34 mouse cellular contexts compared by ENCODE assay signal in genomic region chr5:149751861-149752260, GRCm38 (mm10).
"Had no signal": no experiment of that assay in that cellular context is flagged by ENCODE, and none has a peak within 500 bp of the region (broad histone marks: within the 10 kb centered on the region; RNA-seq: fewer than 3 reads in every experiment).

No protein-coding gene starts in this region.

- ATAC-seq: hindbrain, embryonic 16.5 days; hindbrain, postnatal 0 days; inflammation-experienced regulatory T-cells, adult 6 months; intestine, embryonic 15.5 days; intestine, embryonic 16.5 days; intestine, postnatal 0 days had no signal

- H3K27ac ChIP-seq: heart, embryonic 10.5 days; heart, embryonic 13.5 days; heart, embryonic 15.5 days; hindbrain, embryonic 10.5 days; hindbrain, embryonic 12.5 days; hindbrain, embryonic 13.5 days; hindbrain, embryonic 14.5 days; hindbrain, embryonic 15.5 days; hindbrain, postnatal 0 days; intestine, embryonic 15.5 days; kidney, embryonic 15.5 days; kidney, postnatal 0 days; layer of hippocampus, adult 2 months; left cerebral cortex, adult 2 months had no signal

- H3K9ac ChIP-seq: heart, embryonic 12.5 days; heart, embryonic 13.5 days; heart, embryonic 15.5 days; hindbrain, embryonic 12.5 days; hindbrain, embryonic 13.5 days; hindbrain, embryonic 14.5 days; hindbrain, embryonic 15.5 days; intestine, embryonic 15.5 days; kidney, embryonic 15.5 days had no signal

- H3K4me3 ChIP-seq: heart, embryonic 10.5 days; heart, embryonic 12.5 days; heart, embryonic 13.5 days; heart, embryonic 15.5 days; hindbrain, embryonic 10.5 days; hindbrain, embryonic 12.5 days; hindbrain, embryonic 13.5 days; hindbrain, embryonic 15.5 days; intestine, embryonic 15.5 days; kidney, embryonic 15.5 days; layer of hippocampus, adult 2 months; left cerebral cortex, adult 2 months had no signal

- H3K27me3 ChIP-seq: heart, embryonic 12.5 days; heart, embryonic 13.5 days; heart, embryonic 15.5 days; hindbrain, embryonic 12.5 days; hindbrain, embryonic 13.5 days; hindbrain, embryonic 15.5 days; intestine, embryonic 15.5 days; kidney, embryonic 15.5 days had no signal

- H3K4me1 ChIP-seq: heart, embryonic 15.5 days; hindbrain, embryonic 12.5 days; intestine, embryonic 15.5 days had no signal

- H3K4me2 ChIP-seq: heart, embryonic 12.5 days; heart, embryonic 13.5 days; heart, embryonic 15.5 days; hindbrain, embryonic 12.5 days; hindbrain, embryonic 13.5 days; hindbrain, embryonic 14.5 days; hindbrain, embryonic 15.5 days; intestine, embryonic 15.5 days; kidney, embryonic 15.5 days had no signal

- H3K9me3 ChIP-seq: heart, embryonic 10.5 days; heart, embryonic 12.5 days; heart, embryonic 15.5 days; hindbrain, embryonic 13.5 days; hindbrain, embryonic 15.5 days; intestine, embryonic 15.5 days; kidney, embryonic 15.5 days had no signal

- H3K36me3 ChIP-seq: heart, embryonic 15.5 days; hindbrain, embryonic 15.5 days; intestine, embryonic 15.5 days had no signal

- DNase-seq: heart, postnatal 10 days; heart, postnatal 14 days; heart, postnatal 36 days; heart, postnatal 4 days; kidney, adult 11 months; kidney, adult 18-20 months; kidney, adult 8-10 months; kidney, adult 9 months; kidney, postnatal 10 days; kidney, postnatal 14 days; kidney, postnatal 25 days; kidney, postnatal 36 days; kidney, postnatal 4 days; layer of hippocampus, adult 9-11 months; layer of hippocampus, postnatal 36 days had no signal
